Mouse (Mus musculus): ENCODE data around the gene Vwa8.

GRCm38 (mm10) chr14:78923631-78924030 is 74.8 kb downstream of the Vwa8 start:
- TF ChIP-seq CTCF (conservative IDR thresholded peaks at IDR 0.05; ENCODE audit: low read length): no peak
- no peak for TF ChIP-seq POU5F1 (IDR thresholded peaks at IDR 0.05; ENCODE audit: borderline replicate concordance, low read length)
- TF ChIP-seq NANOG (IDR thresholded peaks at IDR 0.05; ENCODE audit: borderline replicate concordance, low read length): no peak
